Mouse (Mus musculus) macrophage (primary cell): Measurements from ENCODE around the gene Zfp185. TPM values are rescaled to one million over a fixed set of nuclear protein-coding genes. Genes with fewer than 3 reads are reported as not detected.

ENCODE experiments used
- polyA plus RNA-seq: library from polyadenylated mRNA; stranded (reverse); fragments of 250-400 nt; gene quantifications from 3 replicates; pipeline ENCODE4 v1.2.4, GENCODE M21; 2018; ENCODE audit warnings: inconsistent platforms

Gene Zfp185
- polyA plus RNA-seq, 1 experiment from 2014 or later = not detected

Other genes starting within 250 kb of the Zfp185 start
- not detected in 3 replicates for gene Gabrq, start 162.2 kb upstream of the Zfp185 start, polyA plus RNA-seq
- gene Cetn2, start 68.9 kb upstream of the Zfp185 start, polyA plus RNA-seq = 44.0 to 88.1 TPM (median 45.2 TPM) in 3 replicates
- gene Nsdhl, start 68.8 kb upstream of the Zfp185 start, polyA plus RNA-seq = 17.8 to 25.0 TPM (median 21.0 TPM) in 3 replicates
- gene Pnma5, start 49.8 kb downstream of the Zfp185 start, polyA plus RNA-seq = not detected in 3 replicates
- not detected in 3 replicates for gene Pnma3, start 77.4 kb downstream of the Zfp185 start, polyA plus RNA-seq
- gene Xlr4a, start 95.1 kb downstream of the Zfp185 start, polyA plus RNA-seq = 1.4 to 5.2 TPM (median 2.2 TPM) in 3 replicates
- 0.35 TPM in 1 of 3 replicates, not detected in the others for gene Xlr3a, start 109.8 kb downstream of the Zfp185 start, polyA plus RNA-seq
- gene Gm14685, start 129.7 kb downstream of the Zfp185 start, polyA plus RNA-seq = not detected in 3 replicates
- not detected in 3 replicates for gene Xlr5b, start 161.5 kb downstream of the Zfp185 start, polyA plus RNA-seq
- not detected in 3 replicates for gene DXBay18, start 162.1 kb downstream of the Zfp185 start, polyA plus RNA-seq
- not detected in 3 replicates for gene Spin2d, start 189.7 kb downstream of the Zfp185 start, polyA plus RNA-seq
- gene Xlr3b, start 204.9 kb downstream of the Zfp185 start, polyA plus RNA-seq = 1.6 to 2.5 TPM (median 1.8 TPM) in 3 replicates
- 3.1 to 6.6 TPM (median 5.2 TPM) in 3 replicates for gene Xlr4b, start 227.0 kb downstream of the Zfp185 start, polyA plus RNA-seq
- gene F8a, start 241.0 kb downstream of the Zfp185 start, polyA plus RNA-seq = 1.2 to 3.4 TPM (median 2.6 TPM) in 3 replicates